Mouse (Mus musculus) embryonic facial prominence, embryonic 11.5 days (tissue): ENCODE results near the gene Slc50a1. TPM values are rescaled to one million over a fixed set of nuclear protein-coding genes. Genes with fewer than 3 reads are reported as not detected.
A peak's percentile ranks its signal among the peaks of the same experiment; 100 is the strongest.

Experiments
- ATAC-seq: fragments of 200-750 bp; cut with Nextera tagmentation; replicated peaks from 2 replicates; pipeline ENCODE4 v1.8.0; 2017; ENCODE audit warnings: low read depth; ENCODE audit not compliant: insufficient number of reproducible peaks, low FRiP score, low TSS enrichment
- DNase-seq: peaks from one replicate; pipeline ENCODE4 v3.0.0-alpha.2; 2015; ENCODE audit warnings: low spot score
- H3K27ac ChIP-seq: fragments of 300-500 bp; sonication (generic); replicated peaks from 2 replicates; pipeline ENCODE4 v1.5.1; 2014; ENCODE audit warnings: mild to moderate bottlenecking, low read depth, low read length, control low read depth
- H3K27me3 ChIP-seq: fragments of 300-500 bp; sonication (generic); 2 replicates; pipeline ENCODE4 v1.6.1; 2014; ENCODE audit warnings: mild to moderate bottlenecking, low read length, moderate library complexity, mixed read lengths; ENCODE audit not compliant: control insufficient read depth, insufficient read depth
- H3K36me3 ChIP-seq: fragments of 300-500 bp; sonication (generic); replicated peaks from 2 replicates; pipeline ENCODE4 v1.6.1; 2014; ENCODE audit warnings: low read depth, mild to moderate bottlenecking, low read length, moderate library complexity, mixed read lengths; ENCODE audit not compliant: control insufficient read depth, insufficient read depth
- H3K4me1 ChIP-seq: fragments of 300-500 bp; sonication (generic); 2 replicates; pipeline ENCODE4 v1.6.1; 2014; ENCODE audit warnings: low read length, mixed read lengths; ENCODE audit not compliant: control insufficient read depth, insufficient read depth
- H3K4me2 ChIP-seq: fragments of 300-500 bp; sonication (generic); 2 replicates; pipeline ENCODE4 v1.6.1; 2014; ENCODE audit warnings: low read depth, mild to moderate bottlenecking, control low read depth, low read length, moderate library complexity
- H3K4me3 ChIP-seq: fragments of 300-500 bp; sonication (generic); 2 replicates; pipeline ENCODE4 v1.5.1; 2014; ENCODE audit warnings: low read depth, low read length, control low read depth
- H3K9ac ChIP-seq: fragments of 300-500 bp; sonication (generic); replicated peaks from 2 replicates; pipeline ENCODE4 v1.6.1; 2014; ENCODE audit warnings: mild to moderate bottlenecking, control low read depth, low read length
- H3K9me3 ChIP-seq: fragments of 300-500 bp; sonication (generic); replicated peaks from 2 replicates; pipeline ENCODE4 v1.6.1; 2016; ENCODE audit warnings: mild to moderate bottlenecking, low read length, inconsistent platforms, mixed read lengths; ENCODE audit not compliant: control insufficient read depth
- WGBS: fragments of 180-500 bp; shearing (Covaris S2); extraction: QIAGEN DNeasy Blood & Tissue Kit; methylation state at CpG from one replicate; pipeline ENCODE4 v1.1.7; 2014; 5-methylcytosine and 5-hydroxymethylcytosine counted together
- polyA plus RNA-seq: library from polyadenylated mRNA; unstranded; fragments of >200 nt; fragmentation: Nextera tagmentation; extraction: Ambion mirVana; gene quantifications from 2 replicates; pipeline ENCODE4 v1.2.1, GENCODE M21; 2014

Gene Slc50a1
- polyA plus RNA-seq, 1 experiment from 2014 or later, result 39.8 TPM

DNA sequence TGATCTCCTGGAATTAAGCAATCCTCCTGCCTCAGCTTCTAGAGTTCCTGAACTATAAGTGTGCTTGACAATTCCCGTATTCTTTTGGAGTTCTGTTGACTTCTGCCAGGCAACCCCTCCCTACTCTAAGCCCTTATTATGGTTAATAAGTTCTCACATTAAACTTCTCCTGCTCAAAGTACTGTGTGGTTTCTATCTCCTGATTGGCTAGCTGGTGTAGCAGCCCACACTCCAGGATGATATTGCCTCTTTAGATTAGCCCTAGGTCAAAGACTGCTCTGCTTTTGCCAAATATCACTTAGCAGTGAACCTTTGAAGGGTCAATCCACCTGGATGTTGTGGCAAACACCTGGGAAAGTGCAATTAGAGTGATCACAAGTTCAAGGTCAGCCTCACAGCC lies 29.7 kb upstream of the Slc50a1 start:
- Histone ChIP-seq H3K27me3 (no peaks in the 10 kb centered on the region; the same call in 1 of the 2 replicates), H3K4me1 (no peaks in the 10 kb centered on the region), H3K36me3 (no peaks in the 10 kb centered on the region), H3K9ac (peak overlapping the region; percentile 40), H3K9me3 (no peaks in the 10 kb centered on the region), H3K27ac (no peak overlapping the region), H3K4me3 (no peak overlapping the region), H3K4me2 (peak overlapping the region; percentile 29)
- ATAC-seq (no peak), DNase-seq (no peak)
- WGBS, result 44% methylated on average over 1 of the region's 1 CpGs

DNA sequence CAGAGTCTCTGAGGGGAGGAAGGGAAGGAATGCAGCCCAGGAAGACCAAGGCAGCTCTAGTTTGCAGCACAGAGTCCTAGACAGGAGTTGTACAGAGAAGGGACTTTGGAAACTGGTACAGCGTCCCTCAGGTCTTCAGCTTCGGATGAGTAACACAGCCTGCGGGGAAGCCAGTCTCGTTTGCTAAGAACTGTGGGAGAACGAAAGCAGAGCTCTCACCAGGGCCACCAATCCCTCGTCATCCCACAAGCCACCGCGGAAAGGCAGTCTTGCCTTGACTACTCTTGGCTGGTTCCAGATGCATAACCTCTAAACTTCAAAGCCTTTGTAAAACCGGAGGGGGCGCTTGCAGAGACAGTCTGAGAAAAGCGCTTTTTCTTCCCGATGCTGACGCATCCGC lies 29.1 kb upstream of the Slc50a1 start:
- H3K4me2 ChIP-seq, result peak overlapping the region; percentile 29
- no peak overlapping the region; the same call in 1 of the 2 replicates for H3K4me3 ChIP-seq
- 6% methylated on average over 14 of the region's 14 CpGs for WGBS
- no peak overlapping the region for H3K27ac ChIP-seq
- H3K4me1 ChIP-seq, result no peaks in the 10 kb centered on the region
- no peaks in the 10 kb centered on the region for H3K9me3 ChIP-seq
- DNase-seq (peak; percentile 77), ATAC-seq (no peak)
- no peaks in the 10 kb centered on the region; the same call in 1 of the 2 replicates for H3K27me3 ChIP-seq
- H3K9ac ChIP-seq, result peak overlapping the region; percentile 40
- no peaks in the 10 kb centered on the region for H3K36me3 ChIP-seq

DNA sequence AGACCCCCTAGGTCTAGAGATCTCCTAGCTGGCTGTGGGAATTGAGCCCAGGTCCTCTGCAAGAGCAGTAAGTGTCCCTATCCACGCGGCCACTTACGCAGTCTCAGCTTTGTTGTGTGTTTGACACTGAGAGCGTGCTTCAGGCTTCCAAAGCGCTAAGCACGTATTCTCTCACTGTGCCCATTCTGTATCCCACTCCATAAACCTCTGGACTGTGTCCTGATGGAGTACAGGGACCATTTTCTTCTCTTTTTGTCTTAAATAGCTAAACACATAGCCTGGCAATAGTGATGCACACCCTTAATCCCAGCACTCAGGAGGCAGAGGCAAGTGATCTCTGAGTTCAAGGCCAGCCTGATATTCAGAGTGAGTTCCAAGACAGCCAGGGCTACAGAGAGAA lies 28.5 kb upstream of the Slc50a1 start:
- no peak overlapping the region for H3K27ac ChIP-seq
- no peaks in the 10 kb centered on the region for H3K4me1 ChIP-seq
- no peak for DNase-seq
- H3K27me3 ChIP-seq, result no peaks in the 10 kb centered on the region; the same call in 1 of the 2 replicates
- no peaks in the 10 kb centered on the region for H3K9me3 ChIP-seq
- H3K36me3 ChIP-seq, result no peaks in the 10 kb centered on the region
- H3K9ac ChIP-seq, result no peak overlapping the region
- no peak overlapping the region for H3K4me2 ChIP-seq
- no peak overlapping the region for H3K4me3 ChIP-seq
- WGBS, result 83% methylated on average over 6 of the region's 6 CpGs
- ATAC-seq, result no peak

DNA sequence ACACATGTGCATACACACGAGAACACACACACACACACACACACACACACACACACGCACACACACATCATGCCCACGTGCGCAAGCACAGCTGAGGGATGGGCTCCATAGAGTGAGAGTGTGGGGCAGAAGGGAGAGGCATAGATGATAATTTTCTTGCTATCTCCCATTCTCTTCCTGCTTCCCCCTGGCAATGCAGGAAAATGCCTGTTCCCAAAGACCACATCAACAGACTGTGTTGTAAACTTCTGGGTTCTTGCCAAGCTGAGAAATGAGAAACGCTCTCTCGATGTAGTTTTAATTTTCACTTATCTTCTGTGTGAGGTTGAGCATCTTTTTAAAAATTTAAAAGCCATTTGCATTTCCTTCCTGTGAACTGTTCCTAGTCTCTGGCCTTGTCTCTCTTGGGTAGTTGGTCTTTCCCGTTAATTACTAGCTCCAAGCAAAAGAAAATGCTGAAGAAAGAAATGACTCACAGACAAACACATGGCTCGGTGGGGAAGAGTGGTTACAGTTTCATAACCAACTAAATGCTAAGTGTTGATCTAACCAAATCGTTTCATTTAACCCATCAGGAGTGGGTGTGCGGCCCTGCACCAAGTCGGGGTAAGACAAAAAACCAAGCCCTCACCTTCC lies 26.5 kb upstream of the Slc50a1 start:
- ATAC-seq, result no peak
- Histone ChIP-seq H3K4me3 (no peak overlapping the region), H3K4me1 (no peaks in the 10 kb centered on the region), H3K36me3 (no peaks in the 10 kb centered on the region; the same call in 1 of the 2 replicates), H3K9ac (no peak overlapping the region), H3K27me3 (no peaks in the 10 kb centered on the region), H3K4me2 (no peak overlapping the region), H3K27ac (no peak overlapping the region), H3K9me3 (no peaks in the 10 kb centered on the region)
- WGBS, result 89% methylated on average over 11 of the region's 11 CpGs
- no peak for DNase-seq

DNA sequence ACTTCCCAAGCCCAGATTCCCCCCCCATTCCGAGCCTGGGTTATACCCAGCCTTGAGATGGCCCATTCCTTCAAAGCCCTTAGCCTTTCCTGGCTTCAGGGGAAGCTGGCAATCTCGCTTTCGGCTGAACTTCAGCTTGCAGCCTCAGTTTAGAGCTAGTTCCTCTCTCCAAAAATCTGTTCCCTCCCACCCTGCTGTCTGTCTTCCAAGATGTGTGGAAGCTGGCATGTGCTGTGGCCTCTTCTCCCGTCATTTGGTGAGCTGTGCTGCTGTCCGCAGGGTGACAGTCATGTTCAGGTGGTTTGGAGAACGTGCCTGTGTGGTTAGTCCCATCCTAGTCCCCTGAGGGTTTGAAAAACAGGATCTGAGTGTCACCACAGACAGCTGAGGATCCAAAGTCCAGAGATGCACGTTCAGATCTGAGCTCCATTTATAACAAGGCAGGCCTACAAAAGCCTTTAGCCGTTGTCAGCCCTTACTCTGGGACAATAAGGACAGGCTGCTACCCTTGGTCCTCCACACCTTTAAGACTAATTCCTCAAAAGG lies 25.4 kb upstream of the Slc50a1 start:
- Histone ChIP-seq H3K27ac (no peak overlapping the region), H3K9me3 (no peaks in the 10 kb centered on the region), H3K27me3 (no peaks in the 10 kb centered on the region), H3K4me3 (no peak overlapping the region), H3K36me3 (no peaks in the 10 kb centered on the region; the same call in 1 of the 2 replicates), H3K4me2 (no peak overlapping the region), H3K4me1 (no peaks in the 10 kb centered on the region), H3K9ac (no peak overlapping the region)
- no peak for DNase-seq
- WGBS, result 84% methylated on average over 8 of the region's 8 CpGs
- ATAC-seq, result no peak

DNA sequence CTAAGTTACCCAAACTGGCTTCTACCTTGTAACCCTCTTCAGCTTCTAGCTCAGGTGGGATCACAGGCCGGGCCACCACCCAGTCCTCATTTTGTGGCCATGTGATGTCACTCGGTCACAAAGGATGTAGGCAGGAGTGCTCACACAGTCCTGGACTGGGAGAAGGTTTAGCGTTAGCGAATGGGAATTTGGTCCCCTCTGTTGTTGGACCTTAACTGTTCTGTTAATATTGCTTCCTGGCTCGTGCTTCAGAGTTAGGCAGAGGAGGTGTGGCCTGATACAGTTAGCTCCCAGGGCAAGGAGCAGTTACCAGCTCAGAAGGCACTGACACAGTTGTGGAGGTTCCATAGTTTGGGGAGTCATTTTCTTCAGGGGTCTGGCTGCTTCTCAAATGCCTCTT lies 23.8 kb upstream of the Slc50a1 start:
- Histone ChIP-seq H3K36me3 (no peaks in the 10 kb centered on the region; the same call in 1 of the 2 replicates), H3K9ac (no peak overlapping the region), H3K4me2 (no peak overlapping the region), H3K27me3 (no peaks in the 10 kb centered on the region), H3K4me1 (no peaks in the 10 kb centered on the region), H3K4me3 (no peak overlapping the region), H3K9me3 (no peaks in the 10 kb centered on the region), H3K27ac (no peak overlapping the region)
- DNase-seq (no peak), ATAC-seq (no peak)
- WGBS, result 79% methylated on average over 5 of the region's 5 CpGs

DNA sequence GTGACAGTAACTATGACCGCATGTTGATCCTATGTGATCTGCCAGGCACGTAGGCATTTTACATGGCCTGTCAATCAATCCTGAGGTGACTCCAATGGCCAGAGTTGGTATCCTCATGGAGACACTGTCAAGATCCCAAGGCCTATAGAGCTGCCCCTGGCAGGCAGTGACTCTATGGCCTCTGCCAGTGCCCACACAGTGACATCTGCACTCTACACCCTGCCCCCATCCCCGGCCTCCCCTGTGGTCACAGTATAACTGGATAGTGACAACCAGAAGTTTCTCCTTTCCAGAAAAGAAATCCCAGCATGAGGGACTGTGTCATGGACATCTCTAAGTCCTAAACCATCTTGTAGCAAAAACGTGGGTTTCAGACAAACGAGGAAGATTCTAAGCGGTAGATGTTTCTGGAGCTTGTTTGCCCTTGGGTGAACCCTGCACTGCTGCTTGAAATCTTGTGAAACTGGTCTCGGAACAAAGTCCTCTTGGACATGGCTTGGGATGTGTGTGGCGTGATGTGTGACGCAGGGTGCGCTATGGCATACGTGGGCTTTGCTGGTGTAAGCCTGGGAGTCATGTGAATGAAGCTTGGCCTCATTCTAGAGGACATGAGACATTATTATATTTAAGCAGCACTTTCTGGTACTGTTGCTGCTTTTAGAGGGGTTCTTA lies 23.0 kb upstream of the Slc50a1 start:
- no peak overlapping the region for H3K4me2 ChIP-seq
- H3K27ac ChIP-seq, result no peak overlapping the region
- no peaks in the 10 kb centered on the region for H3K4me1 ChIP-seq
- H3K4me3 ChIP-seq, result no peak overlapping the region
- no peak overlapping the region for H3K9ac ChIP-seq
- H3K36me3 ChIP-seq, result no peaks in the 10 kb centered on the region; the same call in 1 of the 2 replicates
- no peaks in the 10 kb centered on the region for H3K9me3 ChIP-seq
- H3K27me3 ChIP-seq, result no peaks in the 10 kb centered on the region
- 93% methylated on average over 11 of the region's 11 CpGs for WGBS
- ATAC-seq, result no peak
- no peak for DNase-seq

DNA sequence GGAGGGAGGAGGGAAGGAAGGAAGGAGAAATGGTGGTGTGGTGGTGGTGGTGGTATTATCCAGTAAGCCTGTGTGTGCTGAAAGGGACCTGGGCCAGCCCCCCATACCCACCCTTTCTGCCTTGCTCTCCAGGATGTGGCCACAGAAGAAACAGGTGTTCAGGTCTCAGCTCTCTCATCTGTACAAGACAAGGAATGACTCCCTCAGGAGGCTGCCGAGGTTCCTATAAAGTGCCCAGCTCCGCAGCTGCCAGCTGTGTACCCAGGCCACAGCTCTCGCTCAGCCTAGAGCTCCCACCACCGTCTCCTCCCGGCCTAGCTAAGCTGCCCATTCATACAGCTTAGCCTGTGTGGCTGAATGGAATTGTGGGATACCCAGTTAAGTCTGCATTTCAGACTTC lies 21.9 kb upstream of the Slc50a1 start:
- Histone ChIP-seq H3K9me3 (no peaks in the 10 kb centered on the region), H3K4me1 (no peaks in the 10 kb centered on the region), H3K27ac (no peak overlapping the region), H3K4me2 (no peak overlapping the region), H3K36me3 (no peaks in the 10 kb centered on the region; the same call in 1 of the 2 replicates), H3K9ac (no peak overlapping the region), H3K4me3 (no peak overlapping the region), H3K27me3 (no peaks in the 10 kb centered on the region)
- 86% methylated on average over 5 of the region's 5 CpGs for WGBS
- ATAC-seq (no peak), DNase-seq (no peak)
